Mouse (Mus musculus) bone marrow, adult 2 months (tissue): Measurements from ENCODE around the gene Robo3. TPM values are rescaled to one million over a fixed set of nuclear protein-coding genes. Genes with fewer than 3 reads are reported as not detected.

ENCODE experiments used
- H3K27ac ChIP-seq: fragments of 200-500 bp; 2 replicates; pipeline ENCODE4 v1.5.1; 2012; ENCODE audit warnings: low read depth, mild to moderate bottlenecking, control low read depth, inconsistent platforms, low read length; ENCODE audit not compliant: control insufficient read depth, poor library complexity, insufficient read depth
- H3K4me1 ChIP-seq: fragments of 200-500 bp; 2 replicates; pipeline ENCODE4 v1.6.1; 2011; ENCODE audit warnings: low read length; ENCODE audit not compliant: control insufficient read depth, insufficient read depth
- H3K4me3 ChIP-seq: fragments of 200-500 bp; replicated peaks from 2 replicates; pipeline ENCODE3; 2011; ENCODE audit warnings: mild to moderate bottlenecking, low read depth, low read length, control low read depth; ENCODE audit not compliant: control insufficient read depth
- CTCF ChIP-seq: fragments of 200-500 bp; IDR thresholded peaks from 2 replicates; pipeline ENCODE4 v1.5.1; 2011; ENCODE audit warnings: low read length, control low read depth; ENCODE audit not compliant: control insufficient read depth, insufficient read depth
- POLR2A ChIP-seq: fragments of 200-500 bp; IDR thresholded peaks from 2 replicates; pipeline ENCODE4 v1.6.1; 2011; ENCODE audit warnings: low read depth, mild to moderate bottlenecking, control low read depth, low read length, borderline replicate concordance; ENCODE audit not compliant: control insufficient read depth
- WGBS: fragments of 180-500 bp; shearing (Covaris S2); methylation state at CpG from one replicate; pipeline ENCODE4 v1.1.7; 2018; 5-methylcytosine and 5-hydroxymethylcytosine counted together
- polyA plus RNA-seq: library from polyadenylated mRNA; stranded (reverse); fragments of >200 nt; gene quantifications from 2 replicates; pipeline ENCODE4 v1.2.4, GENCODE M21; 2011; ENCODE audit warnings: low replicate concordance; ENCODE audit not compliant: missing spikeins, insufficient read depth, insufficient read length

Robo3 gene
- 4.8 and 10.8 TPM in 2 replicates for polyA plus RNA-seq

DNA sequence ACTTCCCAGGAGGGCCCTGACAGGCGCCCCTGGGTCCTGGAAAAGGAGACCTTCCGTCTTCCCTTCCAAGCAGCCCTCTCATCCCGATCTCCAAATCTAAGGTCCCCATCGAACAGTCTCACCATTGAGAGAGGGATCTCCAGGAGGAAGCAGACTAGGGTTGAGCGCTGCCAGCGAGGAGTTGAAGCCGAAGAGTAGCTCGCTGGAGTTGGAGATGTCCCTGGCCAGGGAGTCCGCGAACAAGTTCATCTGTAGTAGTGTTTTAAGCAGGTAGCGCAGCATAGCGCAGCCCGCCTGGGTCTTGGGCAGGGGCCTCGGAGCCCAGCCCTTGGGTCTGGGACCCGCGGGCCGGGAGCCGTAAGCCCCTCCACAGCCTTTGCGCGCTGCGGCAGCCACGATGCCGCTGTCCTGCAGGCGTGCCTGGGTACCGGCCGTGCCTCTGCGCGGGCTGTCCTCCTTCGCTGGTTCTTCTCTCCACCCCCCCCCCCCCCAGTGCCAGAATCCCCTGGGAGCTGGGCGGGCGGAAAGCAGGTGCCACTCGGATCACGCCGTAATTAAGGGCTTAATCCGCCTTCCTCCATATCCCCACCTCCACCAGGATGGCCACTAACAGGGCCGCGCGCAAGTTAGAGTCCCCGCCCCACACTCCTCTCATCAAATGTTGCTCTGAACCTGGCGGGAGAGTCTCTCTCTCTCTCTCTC lies at the start of gene Robo3:
TSS of gene Robo3 (minus strand) at position 527 of the 702 bp plus-strand sequence.
- Histone ChIP-seq H3K4me3 (no peak within 1 kb of the TSS), H3K4me1 (no peaks in the 10 kb centered on the region), H3K27ac (no peak within 1 kb of the TSS)
- TF ChIP-seq CTCF (no peak), POLR2A (no peak)
- 1% methylated on average over 39 of the region's 40 CpGs for WGBS

DNA sequence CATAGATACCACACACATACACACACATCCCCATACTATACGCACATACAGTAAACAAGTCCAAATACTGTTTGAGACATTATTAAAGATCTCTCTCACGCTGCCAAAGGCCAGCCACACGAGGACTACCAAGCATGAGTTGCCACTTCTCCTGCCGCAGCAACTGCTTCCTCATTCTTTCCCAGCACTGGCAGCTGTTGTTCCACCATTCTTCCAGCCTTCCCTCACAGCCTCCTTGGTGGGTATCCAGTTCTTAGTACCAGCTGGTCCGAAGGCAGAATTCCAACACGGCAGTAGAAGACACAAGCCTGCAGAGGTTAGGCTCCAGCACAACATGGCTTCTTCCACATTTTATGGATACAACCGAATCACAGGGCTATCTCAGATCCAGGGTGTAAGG lies 41.9 kb upstream of the Robo3 start:
- H3K4me1 ChIP-seq: no peaks in the 10 kb centered on the region
- WGBS: 52% methylated on average over 7 of the region's 7 CpGs
- H3K27ac ChIP-seq: no peak overlapping the region
- no peak overlapping the region for H3K4me3 ChIP-seq
- TF ChIP-seq CTCF (no peak), POLR2A (no peak)

GRCm38 (mm10) chr9:37473611-37474125 lies 40.6 kb upstream of the Robo3 start:
- Histone ChIP-seq H3K4me3 (no peak overlapping the region), H3K4me1 (no peaks in the 10 kb centered on the region), H3K27ac (no peak overlapping the region)
- TF ChIP-seq POLR2A (no peak), CTCF (no peak)
- WGBS: 70% methylated on average over 3 of the region's 3 CpGs

- TF ChIP-seq POLR2A (no peak), CTCF (no peak)
- Histone ChIP-seq H3K27ac (no peak overlapping the region), H3K4me3 (no peak overlapping the region), H3K4me1 (no peaks in the 10 kb centered on the region)
- 30% methylated on average over 7 of the region's 7 CpGs for WGBS
Measured at GRCm38 (mm10) chr9:37462764-37463163, 29.7 kb upstream of the Robo3 start.

DNA sequence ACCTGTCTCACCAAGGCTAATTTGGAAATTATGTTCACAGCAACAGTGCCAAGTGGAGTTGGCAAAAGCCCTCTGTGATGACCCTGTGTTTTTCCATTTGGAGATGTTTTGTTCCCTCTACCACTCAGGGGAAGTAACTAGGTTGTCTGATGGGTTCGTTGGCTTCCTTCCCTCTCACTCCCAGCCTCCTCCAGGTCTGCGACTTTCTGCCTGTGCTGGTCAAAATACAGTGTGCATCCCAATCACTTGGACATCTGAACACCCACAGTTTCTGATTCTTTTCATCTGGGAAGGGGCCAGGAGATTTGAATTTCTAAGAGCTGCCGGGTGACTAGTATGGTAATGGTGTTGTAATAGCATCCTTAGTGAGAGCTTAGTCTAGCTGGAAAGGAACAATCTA lies 28.5 kb upstream of the Robo3 start:
- Histone ChIP-seq H3K4me3 (no peak overlapping the region), H3K4me1 (no peaks in the 10 kb centered on the region), H3K27ac (no peak overlapping the region)
- 14% methylated on average over 3 of the region's 3 CpGs for WGBS
- no peak for TF ChIP-seq CTCF

DNA sequence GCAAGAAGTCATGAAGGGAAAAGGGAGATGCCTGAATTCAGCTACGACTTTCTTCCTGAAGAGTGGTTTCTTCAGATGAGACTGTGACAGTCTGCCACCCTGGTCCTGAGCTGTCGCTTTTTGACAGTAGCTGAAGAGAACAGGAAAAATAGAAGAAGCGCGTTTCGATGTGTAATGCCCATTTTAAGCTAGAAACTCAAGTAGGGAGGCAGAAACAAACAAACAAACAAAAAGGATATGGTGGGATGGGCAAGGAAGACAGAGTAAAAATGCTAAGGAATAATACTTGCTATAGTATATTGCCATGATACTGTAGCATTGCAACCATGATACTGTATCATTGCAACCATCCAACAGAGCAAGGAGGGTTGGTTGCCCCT lies 27.9 kb upstream of the Robo3 start:
- no peak overlapping the region for H3K4me3 ChIP-seq
- 6% methylated on average over 5 of the region's 5 CpGs for WGBS
- TF ChIP-seq CTCF (no peak), POLR2A (no peak)
- H3K4me1 ChIP-seq: no peaks in the 10 kb centered on the region
- no peak overlapping the region for H3K27ac ChIP-seq

DNA sequence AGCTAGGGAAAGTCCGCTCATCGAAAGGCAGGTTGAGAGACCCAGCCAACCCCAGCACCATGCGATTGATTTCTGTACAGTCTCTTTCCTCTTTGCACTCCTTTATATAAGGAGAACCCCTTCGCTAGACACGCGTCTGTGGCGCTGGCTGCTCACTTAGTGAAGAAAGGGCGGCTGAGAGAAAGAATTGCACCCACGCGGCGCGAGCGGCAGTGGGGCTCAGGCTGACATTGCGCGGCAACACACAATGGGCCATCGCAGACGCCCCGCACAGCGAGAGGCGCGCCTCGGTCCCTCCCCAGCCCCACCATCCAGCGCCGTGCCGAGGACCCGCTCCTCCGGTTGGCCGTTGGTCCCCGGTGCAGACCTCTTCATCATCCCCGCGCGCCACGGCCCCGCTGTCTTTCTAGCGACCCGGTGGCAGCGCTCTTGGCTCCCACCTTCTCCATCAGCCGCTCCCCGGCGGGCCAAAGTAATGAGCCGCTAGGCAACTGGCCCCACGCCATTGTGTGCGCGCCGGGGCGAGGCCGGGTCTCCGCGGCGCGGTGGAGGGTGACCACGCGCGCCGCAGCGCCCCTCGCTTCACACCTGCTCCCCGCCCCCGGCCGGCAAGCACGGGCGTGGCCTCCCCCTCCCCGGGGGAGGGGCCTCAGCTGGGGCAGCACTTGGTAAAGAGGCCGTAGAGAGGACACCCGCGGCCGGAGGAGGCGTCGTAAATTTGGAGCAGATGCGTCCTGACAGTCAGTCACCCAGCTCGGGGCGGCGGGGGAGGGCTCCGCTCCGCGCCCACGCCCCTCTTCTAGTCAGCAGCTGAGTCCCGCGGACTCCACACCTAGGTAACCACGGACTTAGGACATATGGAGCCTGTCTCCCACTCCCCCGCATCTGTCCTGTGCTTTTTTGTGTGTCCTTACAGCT lies 27.3 kb upstream of the Robo3 start:
- H3K4me1 ChIP-seq: no peaks in the 10 kb centered on the region
- WGBS: under 1% methylated on average over 80 of the region's 81 CpGs
- no peak overlapping the region for H3K27ac ChIP-seq
- TF ChIP-seq CTCF (no peak), POLR2A (no peak)
- no peak overlapping the region for H3K4me3 ChIP-seq

DNA sequence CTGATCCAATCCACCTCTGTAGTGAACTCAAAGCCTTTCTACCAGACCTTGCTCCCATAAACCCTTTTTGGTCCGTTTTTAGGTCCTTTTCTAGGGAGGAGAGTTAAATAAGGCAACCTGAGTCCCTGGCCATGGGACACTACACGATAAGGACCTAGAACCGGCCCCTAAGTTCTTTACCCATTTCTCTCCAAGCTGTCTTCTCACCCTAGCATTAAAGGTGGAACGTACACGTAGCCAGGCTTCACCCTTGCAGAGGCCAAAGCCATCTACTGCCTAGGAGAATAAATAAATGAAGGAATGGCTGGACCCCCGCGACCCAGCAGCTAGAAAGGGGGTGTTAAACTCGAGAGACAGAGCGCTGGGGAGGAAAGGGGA lies 26.6 kb upstream of the Robo3 start:
- Histone ChIP-seq H3K4me1 (no peaks in the 10 kb centered on the region), H3K4me3 (no peak overlapping the region), H3K27ac (no peak overlapping the region)
- TF ChIP-seq CTCF: no peak
- TF ChIP-seq POLR2A: no peak
- WGBS: 4% methylated on average over 9 of the region's 9 CpGs
